Mouse (Mus musculus): ENCODE measurements at regions not wholly inside any gene's neighbourhood (a gene's known extent, or its start where the extent isn't known, plus 50 kb on each side); places are given as distances from the start of the nearest gene placed in this dataset.

DNA sequence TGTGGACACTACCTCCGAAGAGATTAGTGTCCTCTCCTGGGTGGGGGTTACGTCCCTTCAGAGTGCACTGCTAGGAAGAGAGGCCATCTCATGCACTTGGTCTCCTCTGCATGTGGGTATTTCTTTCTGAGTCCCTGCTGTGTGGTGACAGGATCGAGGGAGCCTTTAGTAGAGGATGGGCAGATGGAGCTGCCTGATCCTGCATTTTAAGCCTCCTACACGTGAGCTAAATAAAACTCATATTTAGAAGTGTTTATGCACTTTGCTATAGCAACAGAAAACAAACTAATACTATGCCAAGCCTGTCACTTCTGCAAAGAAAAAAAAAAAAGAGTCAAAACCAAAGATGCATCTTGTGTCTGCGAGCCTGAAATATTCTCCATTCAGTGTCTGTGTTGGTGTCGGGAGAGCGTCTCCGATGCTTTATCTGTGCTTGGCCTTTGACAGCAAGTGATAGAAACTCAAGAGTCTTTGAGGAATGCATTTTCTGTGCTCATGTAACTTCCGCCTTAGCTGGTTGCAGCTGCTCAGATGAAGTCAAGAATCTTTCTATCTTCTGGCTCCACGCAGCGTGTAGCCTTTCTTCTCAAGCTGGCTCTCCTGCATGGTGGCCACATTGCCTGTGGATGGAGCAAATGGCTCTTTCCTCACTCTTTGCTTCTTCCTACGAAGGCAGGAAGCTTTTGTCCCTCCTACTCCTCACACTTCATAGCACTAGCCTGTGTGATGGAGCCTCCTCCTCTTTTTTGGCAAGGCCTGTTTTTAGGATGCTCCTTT lies 134.8 kb downstream of the Ppp4r2 start:
- WGBS: 87% methylated on average over 12 of the region's 12 CpGs
- DNase-seq (ENCODE audit: low spot score, missing footprints) (peak; percentile 57), ATAC-seq (ENCODE audit: low FRiP score) (no peak)

DNA sequence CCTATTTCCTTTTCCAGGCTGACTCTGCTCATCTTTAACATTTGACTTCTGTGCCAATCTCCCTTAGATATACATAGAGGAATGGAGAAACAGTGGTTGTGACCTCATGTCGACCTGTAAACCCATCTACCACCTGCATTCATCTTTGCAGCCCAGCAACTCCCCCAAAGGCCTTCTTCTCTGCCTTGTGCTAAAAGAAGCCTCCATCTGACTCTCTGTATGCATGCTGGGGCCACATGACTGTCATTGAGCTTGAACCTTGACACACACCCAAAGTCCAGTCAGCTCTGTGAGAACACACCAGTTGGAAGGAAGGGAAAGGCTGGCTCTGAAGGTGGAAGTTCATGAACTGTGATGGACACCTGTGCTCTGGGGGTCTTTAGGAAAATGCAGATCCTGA lies 135.5 kb downstream of the Ppp4r2 start:
- H3K4me3 ChIP-seq (ENCODE audit: low read depth, low read length): no peak overlapping the region
- H3K9me3 ChIP-seq (ENCODE audit: control insufficient read depth, low read length): no peaks in the 10 kb centered on the region
- peaks cover 3% of the 10 kb centered on the region; the same call in 1 of the 2 replicates for H3K4me1 ChIP-seq (ENCODE audit: control insufficient read depth, insufficient read depth, low read length)
- no peaks in the 10 kb centered on the region for H3K36me3 ChIP-seq (ENCODE audit: control insufficient read depth, insufficient read depth, low read length)
- H3K27me3 ChIP-seq (ENCODE audit: control insufficient read depth, insufficient read depth, low read length): no peaks in the 10 kb centered on the region
- peak; percentile 57 for DNase-seq (ENCODE audit: low spot score, missing footprints)
- no peak overlapping the region for H3K9ac ChIP-seq (ENCODE audit: low read length)
- 70% methylated on average over 1 of the region's 1 CpGs for WGBS
- ATAC-seq (ENCODE audit: low FRiP score): no peak
- H3K4me2 ChIP-seq: no peak overlapping the region
- no peak overlapping the region for H3K27ac ChIP-seq (ENCODE audit: low read depth, low read length)

More for the DNA sequence above, 134.8 kb downstream of the Ppp4r2 start:
- no peaks in the 10 kb centered on the region for H3K27me3 ChIP-seq (ENCODE audit: control insufficient read depth, insufficient read depth, low read length)
- no peak overlapping the region for H3K27ac ChIP-seq (ENCODE audit: low read depth, low read length)
- no peaks in the 10 kb centered on the region; the same call in 1 of the 2 replicates for H3K4me1 ChIP-seq (ENCODE audit: control insufficient read depth, insufficient read depth, low read length)
- no peaks in the 10 kb centered on the region for H3K36me3 ChIP-seq (ENCODE audit: control insufficient read depth, insufficient read depth, low read length)
- H3K9ac ChIP-seq (ENCODE audit: low read length): no peak overlapping the region
- H3K9me3 ChIP-seq (ENCODE audit: control insufficient read depth, low read length): no peaks in the 10 kb centered on the region
- no peak overlapping the region for H3K4me2 ChIP-seq
- no peak overlapping the region for H3K4me3 ChIP-seq (ENCODE audit: low read depth, low read length)

DNA sequence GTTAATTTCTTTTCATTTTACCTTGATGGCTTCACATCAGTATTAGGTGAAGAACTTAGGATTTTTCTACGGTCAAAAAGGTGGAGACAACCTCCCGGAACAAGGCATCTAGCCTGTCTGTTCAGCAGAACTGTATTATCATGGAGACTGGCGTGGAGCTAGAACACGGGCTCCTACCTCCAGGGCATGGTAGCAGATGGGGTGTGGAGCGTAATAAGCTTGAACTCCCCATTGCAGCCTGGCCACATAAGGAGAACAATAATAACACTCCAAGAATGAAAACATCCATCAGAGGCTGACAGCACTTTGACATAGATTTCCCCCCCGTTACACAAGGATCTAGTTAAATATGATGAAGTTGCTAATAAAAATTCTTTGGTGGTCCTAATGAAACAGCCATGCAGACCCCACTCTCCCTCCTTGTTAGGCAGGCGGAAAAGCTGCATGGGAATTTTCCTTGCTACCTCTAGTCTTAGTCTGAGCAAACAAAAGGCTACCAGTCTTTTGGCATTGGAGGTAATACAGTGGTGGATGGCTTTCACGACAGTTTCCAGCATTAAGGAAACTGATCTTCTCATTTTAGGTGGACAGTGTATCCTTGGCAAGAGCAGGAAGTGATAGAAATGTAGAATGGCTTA lies 137.5 kb downstream of the Ppp4r2 start:
- DNase-seq (ENCODE audit: low spot score, missing footprints) (peak; percentile 12), ATAC-seq (ENCODE audit: low FRiP score) (no peak)
- 81% methylated on average over 8 of the region's 8 CpGs for WGBS
- Histone ChIP-seq H3K27ac (ENCODE audit: low read depth, low read length) (no peak overlapping the region), H3K4me2 (no peak overlapping the region), H3K9me3 (ENCODE audit: control insufficient read depth, low read length) (no peaks in the 10 kb centered on the region), H3K4me1 (ENCODE audit: control insufficient read depth, insufficient read depth, low read length) (peaks cover 3% of the 10 kb centered on the region; the same call in 1 of the 2 replicates), H3K9ac (ENCODE audit: low read length) (no peak overlapping the region), H3K36me3 (ENCODE audit: control insufficient read depth, insufficient read depth, low read length) (no peaks in the 10 kb centered on the region), H3K27me3 (ENCODE audit: control insufficient read depth, insufficient read depth, low read length) (no peaks in the 10 kb centered on the region), H3K4me3 (ENCODE audit: low read depth, low read length) (no peak overlapping the region)

DNA sequence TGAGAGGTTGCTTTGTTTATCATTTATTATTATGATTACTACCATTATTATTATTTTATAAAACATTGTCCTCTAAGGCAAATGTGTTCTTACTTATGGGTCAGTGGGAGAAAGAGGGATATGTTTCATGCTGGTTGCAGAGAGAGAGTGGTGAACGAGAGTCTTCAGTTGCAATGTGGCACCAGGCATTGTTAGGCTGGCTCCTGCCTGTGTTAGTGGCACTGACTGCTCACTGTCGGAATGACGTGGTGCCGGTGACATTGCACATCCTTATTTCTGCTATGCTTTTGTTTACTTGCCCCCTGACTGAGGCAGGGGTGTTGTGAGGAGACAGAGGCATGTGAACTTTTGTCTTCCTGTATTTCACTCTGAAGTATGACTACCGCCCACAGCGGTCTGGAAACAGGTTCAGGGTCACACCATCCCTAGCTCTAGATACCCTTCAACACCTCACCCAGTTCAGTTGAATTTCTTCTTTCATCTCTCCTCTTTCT lies 138.1 kb downstream of the Ppp4r2 start:
- H3K36me3 ChIP-seq (ENCODE audit: control insufficient read depth, insufficient read depth, low read length): no peaks in the 10 kb centered on the region
- H3K9ac ChIP-seq (ENCODE audit: low read length): no peak overlapping the region
- no peak overlapping the region for H3K4me2 ChIP-seq
- 57% methylated on average over 6 of the region's 6 CpGs for WGBS
- no peak overlapping the region for H3K27ac ChIP-seq (ENCODE audit: low read depth, low read length)
- ATAC-seq (ENCODE audit: low FRiP score) (no peak), DNase-seq (ENCODE audit: low spot score, missing footprints) (peak; percentile 78)
- H3K4me1 ChIP-seq (ENCODE audit: control insufficient read depth, insufficient read depth, low read length): peaks cover 6% of the 10 kb centered on the region; the same call in 1 of the 2 replicates
- H3K4me3 ChIP-seq (ENCODE audit: low read depth, low read length): no peak overlapping the region
- H3K27me3 ChIP-seq (ENCODE audit: control insufficient read depth, insufficient read depth, low read length): no peaks in the 10 kb centered on the region
- no peaks in the 10 kb centered on the region for H3K9me3 ChIP-seq (ENCODE audit: control insufficient read depth, low read length)

DNA sequence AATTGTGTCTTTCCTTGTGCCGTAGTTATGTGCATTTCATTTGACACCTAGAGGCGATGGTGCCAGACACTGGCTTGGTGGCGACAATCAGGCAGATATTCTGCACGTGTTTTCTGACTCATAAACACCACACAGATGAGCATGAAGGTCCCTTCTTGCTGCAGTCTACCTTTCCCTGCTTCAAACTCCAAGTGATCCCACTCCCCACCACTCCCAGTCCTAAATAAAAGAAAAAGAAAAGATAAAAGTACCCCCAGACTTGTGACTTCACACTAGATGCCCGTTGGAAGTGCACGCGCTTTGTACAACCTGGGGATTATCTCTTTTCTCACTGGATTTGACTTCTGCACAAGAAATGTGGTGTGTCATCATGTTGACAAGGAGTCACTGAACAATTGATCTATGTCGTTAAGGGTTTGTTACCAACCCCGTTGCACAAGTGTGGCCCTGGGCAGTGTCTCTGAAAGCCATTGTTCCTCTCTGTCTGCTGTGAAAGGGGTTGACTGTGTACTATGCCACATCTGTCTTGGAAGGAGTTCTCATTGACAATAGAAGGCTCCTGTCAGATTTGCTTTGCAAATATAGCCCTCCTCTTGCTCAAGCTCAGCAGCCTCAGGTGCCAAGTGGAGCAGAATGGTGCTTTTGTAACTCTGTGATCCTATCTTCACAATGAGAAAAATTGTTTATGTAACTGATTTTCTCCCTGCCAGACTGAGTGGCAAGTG lies 140.1 kb downstream of the Ppp4r2 start:
- no peak overlapping the region for H3K4me3 ChIP-seq (ENCODE audit: low read depth, low read length)
- no peak overlapping the region for H3K27ac ChIP-seq (ENCODE audit: low read depth, low read length)
- ATAC-seq (ENCODE audit: low FRiP score): no peak
- H3K4me2 ChIP-seq: no peak overlapping the region
- WGBS: 66% methylated on average over 9 of the region's 9 CpGs
- peaks cover 6% of the 10 kb centered on the region; the same call in 1 of the 2 replicates for H3K4me1 ChIP-seq (ENCODE audit: control insufficient read depth, insufficient read depth, low read length)
- H3K9ac ChIP-seq (ENCODE audit: low read length): no peak overlapping the region
- no peaks in the 10 kb centered on the region for H3K36me3 ChIP-seq (ENCODE audit: control insufficient read depth, insufficient read depth, low read length)
- no peaks in the 10 kb centered on the region for H3K27me3 ChIP-seq (ENCODE audit: control insufficient read depth, insufficient read depth, low read length)
- H3K9me3 ChIP-seq (ENCODE audit: control insufficient read depth, low read length): no peaks in the 10 kb centered on the region
- DNase-seq (ENCODE audit: low spot score, missing footprints): peak; percentile 79

DNA sequence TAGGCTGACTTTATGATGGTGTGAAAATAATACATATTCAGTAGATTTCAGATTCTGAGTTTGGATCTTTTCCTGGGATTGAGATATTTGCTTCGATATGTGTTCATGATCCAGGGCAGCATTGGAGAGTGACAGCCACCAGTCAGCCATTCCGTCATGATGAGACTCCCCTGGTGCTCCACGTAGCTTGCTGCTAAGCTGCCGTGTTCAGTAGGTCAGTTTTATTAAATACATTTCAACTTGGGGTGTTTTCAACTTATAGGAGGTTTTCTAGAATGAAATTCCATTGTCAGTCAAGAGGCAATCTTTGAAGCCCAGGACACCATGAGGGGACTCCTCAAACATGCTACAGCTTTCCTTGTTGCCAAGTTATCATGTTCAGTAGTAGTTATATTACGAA lies 141.3 kb downstream of the Ppp4r2 start:
- Histone ChIP-seq H3K4me2 (no peak overlapping the region), H3K4me1 (ENCODE audit: control insufficient read depth, insufficient read depth, low read length) (peaks cover 6% of the 10 kb centered on the region; the same call in 1 of the 2 replicates), H3K27ac (ENCODE audit: low read depth, low read length) (no peak overlapping the region), H3K4me3 (ENCODE audit: low read depth, low read length) (no peak overlapping the region), H3K27me3 (ENCODE audit: control insufficient read depth, insufficient read depth, low read length) (no peaks in the 10 kb centered on the region), H3K9ac (ENCODE audit: low read length) (no peak overlapping the region), H3K9me3 (ENCODE audit: control insufficient read depth, low read length) (no peaks in the 10 kb centered on the region), H3K36me3 (ENCODE audit: control insufficient read depth, insufficient read depth, low read length) (no peaks in the 10 kb centered on the region)
- ATAC-seq (ENCODE audit: low FRiP score) (no peak), DNase-seq (ENCODE audit: low spot score, missing footprints) (peak; percentile 80)
- WGBS: 97% methylated on average over 5 of the region's 5 CpGs

DNA sequence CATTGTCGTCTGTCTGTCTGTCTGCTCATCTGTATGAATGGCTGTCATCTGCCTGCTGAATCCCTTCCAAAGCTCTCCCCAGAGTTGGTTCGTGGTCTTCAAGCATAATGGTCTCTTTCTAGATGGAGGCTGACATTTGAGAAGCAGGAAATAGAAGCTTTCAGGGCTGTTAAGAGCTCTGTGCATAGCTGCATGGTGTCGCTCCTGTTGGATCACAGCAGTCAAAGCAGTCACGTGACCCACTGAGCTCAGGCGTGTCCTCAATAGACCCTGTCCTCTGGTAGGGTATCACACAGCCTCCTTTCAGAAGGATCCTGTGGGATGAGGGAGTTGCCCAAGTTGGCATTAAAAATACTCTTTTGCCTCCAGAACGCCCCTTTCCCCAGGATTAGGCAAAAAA lies 142.4 kb downstream of the Ppp4r2 start:
- H3K9me3 ChIP-seq (ENCODE audit: control insufficient read depth, low read length): no peaks in the 10 kb centered on the region
- H3K4me3 ChIP-seq (ENCODE audit: low read depth, low read length): no peak overlapping the region
- no peaks in the 10 kb centered on the region for H3K36me3 ChIP-seq (ENCODE audit: control insufficient read depth, insufficient read depth, low read length)
- H3K27me3 ChIP-seq (ENCODE audit: control insufficient read depth, insufficient read depth, low read length): no peaks in the 10 kb centered on the region
- H3K9ac ChIP-seq (ENCODE audit: low read length): no peak overlapping the region
- H3K4me1 ChIP-seq (ENCODE audit: control insufficient read depth, insufficient read depth, low read length): peaks cover 6% of the 10 kb centered on the region; the same call in 1 of the 2 replicates
- no peak overlapping the region for H3K27ac ChIP-seq (ENCODE audit: low read depth, low read length)
- peak; percentile 84 for DNase-seq (ENCODE audit: low spot score, missing footprints)
- 58% methylated on average over 6 of the region's 6 CpGs for WGBS
- no peak overlapping the region for H3K4me2 ChIP-seq
- ATAC-seq (ENCODE audit: low FRiP score): peak; percentile 49; the same call in 1 of the 2 replicates

DNA sequence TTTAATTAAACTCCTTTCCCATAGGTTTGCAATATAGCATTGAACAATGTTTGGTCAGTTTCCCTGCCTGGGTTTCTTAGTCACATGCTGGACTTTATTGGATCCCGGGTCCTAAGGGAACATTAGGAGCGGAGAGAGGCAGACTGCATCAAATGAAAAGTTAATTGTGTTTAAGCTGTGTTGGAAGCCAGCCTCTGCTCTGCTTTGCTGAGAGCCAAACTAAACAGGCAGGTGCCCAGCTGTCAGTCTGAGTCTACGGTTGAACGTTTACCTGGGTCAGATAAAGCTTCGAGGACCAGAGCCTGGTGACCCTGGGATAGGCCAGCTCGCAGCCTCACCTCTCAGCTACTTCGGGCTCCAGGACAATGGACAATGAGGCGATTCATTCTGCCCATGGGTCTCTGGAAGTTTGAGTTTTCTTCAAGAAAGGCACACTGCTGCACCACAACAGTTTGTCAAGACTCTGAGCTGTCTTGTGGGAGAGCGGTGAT lies 143.8 kb downstream of the Ppp4r2 start:
- 76% methylated on average over 9 of the region's 9 CpGs for WGBS
- peak; percentile 85 for DNase-seq (ENCODE audit: low spot score, missing footprints)
- Histone ChIP-seq H3K27me3 (ENCODE audit: control insufficient read depth, insufficient read depth, low read length) (no peaks in the 10 kb centered on the region), H3K27ac (ENCODE audit: low read depth, low read length) (no peak overlapping the region), H3K9ac (ENCODE audit: low read length) (no peak overlapping the region), H3K4me3 (ENCODE audit: low read depth, low read length) (no peak overlapping the region), H3K4me2 (no peak overlapping the region), H3K4me1 (ENCODE audit: control insufficient read depth, insufficient read depth, low read length) (peaks cover 6% of the 10 kb centered on the region; the same call in 1 of the 2 replicates), H3K36me3 (ENCODE audit: control insufficient read depth, insufficient read depth, low read length) (no peaks in the 10 kb centered on the region), H3K9me3 (ENCODE audit: control insufficient read depth, low read length) (no peaks in the 10 kb centered on the region)
- peak; percentile 44; the same call in 1 of the 2 replicates for ATAC-seq (ENCODE audit: low FRiP score)

All from midbrain, embryonic 11.5 days (tissue).